Mouse (Mus musculus): ENCODE data around the gene Wdr61. TPM values are rescaled to one million over a fixed set of nuclear protein-coding genes. Genes with fewer than 3 reads are reported as not detected.
"Not testable (repeated sequence)": the region's sequence is repeated elsewhere in the genome, so short reads cannot be mapped to it uniquely, and the experiment has no call there.

Gene Wdr61
- polyA plus RNA-seq, 1 experiment from 2014 or later, result 148 TPM

GRCm38 (mm10) chr9:54691241-54691805 lies 43.0 kb downstream of the Wdr61 start:
- Histone ChIP-seq H3K9ac (ENCODE audit: low read depth, low read length) (peak overlapping the region; percentile 45), H3K4me2 (ENCODE audit: low read depth, low read length) (peak overlapping the region; percentile 69), H3K4me3 (ENCODE audit: low read length) (peak overlapping the region; percentile 38)
- H3K36me3 ChIP-seq (ENCODE audit: control insufficient read depth, insufficient read depth, low read length); H3K27me3 ChIP-seq (replicated peaks; ENCODE audit: control insufficient read depth, insufficient read depth, low read length); H3K27ac ChIP-seq (ENCODE audit: low read length); H3K4me1 ChIP-seq (ENCODE audit: control insufficient read depth, insufficient read depth, low read length); ATAC-seq; H3K9me3 ChIP-seq (ENCODE audit: control insufficient read depth, low read length): not testable (repeated sequence)
- 2% methylated on average over 29 of the region's 31 CpGs for WGBS

GRCm38 (mm10) chr9:54690697-54691096 lies 43.6 kb downstream of the Wdr61 start:
- H3K4me2 ChIP-seq (ENCODE audit: low read depth, low read length); H3K36me3 ChIP-seq (ENCODE audit: control insufficient read depth, insufficient read depth, low read length); H3K27me3 ChIP-seq (replicated peaks; ENCODE audit: control insufficient read depth, insufficient read depth, low read length); H3K4me3 ChIP-seq (ENCODE audit: low read length); ATAC-seq; H3K9me3 ChIP-seq (ENCODE audit: control insufficient read depth, low read length); H3K9ac ChIP-seq (ENCODE audit: low read depth, low read length); H3K4me1 ChIP-seq (ENCODE audit: control insufficient read depth, insufficient read depth, low read length); H3K27ac ChIP-seq (ENCODE audit: low read length): not testable (repeated sequence)
- 66% methylated on average over 2 of the region's 2 CpGs for WGBS

- 0 out of 2 replicates have a peak, but pooled peaks cover 3% of the 10 kb centered on the region for H3K4me1 ChIP-seq (ENCODE audit: control insufficient read depth, insufficient read depth, low read length)
These were observed 44.9 kb downstream of the Wdr61 start for GRCm38 (mm10) chr9:54689446-54689845.

GRCm38 (mm10) chr9:54687246-54688236 lies 46.8 kb downstream of the Wdr61 start:
- Histone ChIP-seq H3K4me3 (ENCODE audit: low read length) (no peak overlapping the region), H3K4me1 (ENCODE audit: control insufficient read depth, insufficient read depth, low read length) (0 out of 2 replicates have a peak, but pooled peaks cover 3% of the 10 kb centered on the region), H3K27ac (ENCODE audit: low read length) (no peak overlapping the region), H3K36me3 (ENCODE audit: control insufficient read depth, insufficient read depth, low read length) (no peaks in the 10 kb centered on the region), H3K9me3 (ENCODE audit: control insufficient read depth, low read length) (no peaks in the 10 kb centered on the region), H3K9ac (ENCODE audit: low read depth, low read length) (no peak overlapping the region), H3K27me3 (replicated peaks; ENCODE audit: control insufficient read depth, insufficient read depth, low read length) (no peaks in the 10 kb centered on the region), H3K4me2 (ENCODE audit: low read depth, low read length) (no peak overlapping the region)
- 64% methylated on average over 14 of the region's 14 CpGs for WGBS
- ATAC-seq, result no peak

More at GRCm38 (mm10) chr9:54689446-54689845, 44.9 kb downstream of the Wdr61 start:
- Histone ChIP-seq H3K4me3 (ENCODE audit: low read length) (no peak overlapping the region), H3K9me3 (ENCODE audit: control insufficient read depth, low read length) (no peaks in the 10 kb centered on the region), H3K36me3 (ENCODE audit: control insufficient read depth, insufficient read depth, low read length) (no peaks in the 10 kb centered on the region), H3K4me2 (ENCODE audit: low read depth, low read length) (no peak overlapping the region), H3K9ac (ENCODE audit: low read depth, low read length) (no peak overlapping the region), H3K27ac (ENCODE audit: low read length) (no peak overlapping the region), H3K27me3 (replicated peaks; ENCODE audit: control insufficient read depth, insufficient read depth, low read length) (no peaks in the 10 kb centered on the region)
- ATAC-seq, result no peak
- 73% methylated on average over 8 of the region's 8 CpGs for WGBS

- no peaks in the 10 kb centered on the region for H3K4me1 ChIP-seq (ENCODE audit: control insufficient read depth, insufficient read depth, low read length)
- ATAC-seq, result no peak
- H3K27ac ChIP-seq (ENCODE audit: low read length), result no peak overlapping the region
- H3K36me3 ChIP-seq (ENCODE audit: control insufficient read depth, insufficient read depth, low read length), result no peaks in the 10 kb centered on the region
- H3K4me2 ChIP-seq (ENCODE audit: low read depth, low read length), result no peak overlapping the region
- no peaks in the 10 kb centered on the region for H3K9me3 ChIP-seq (ENCODE audit: control insufficient read depth, low read length)
- H3K4me3 ChIP-seq (ENCODE audit: low read length), result no peak overlapping the region
- no peaks in the 10 kb centered on the region for H3K27me3 ChIP-seq (replicated peaks; ENCODE audit: control insufficient read depth, insufficient read depth, low read length)
- no peak overlapping the region for H3K9ac ChIP-seq (ENCODE audit: low read depth, low read length)
- WGBS, result 74% methylated on average over 7 of the region's 7 CpGs
These were observed 50.3 kb downstream of the Wdr61 start for GRCm38 (mm10) chr9:54683814-54684605.

GRCm38 (mm10) chr9:54682846-54683245 lies 51.5 kb downstream of the Wdr61 start:
- H3K9ac ChIP-seq (ENCODE audit: low read depth, low read length), result no peak overlapping the region
- H3K4me1 ChIP-seq (ENCODE audit: control insufficient read depth, insufficient read depth, low read length), result no peaks in the 10 kb centered on the region
- no peak overlapping the region for H3K4me2 ChIP-seq (ENCODE audit: low read depth, low read length)
- no peak for ATAC-seq
- no peaks in the 10 kb centered on the region for H3K9me3 ChIP-seq (ENCODE audit: control insufficient read depth, low read length)
- no peaks in the 10 kb centered on the region for H3K27me3 ChIP-seq (replicated peaks; ENCODE audit: control insufficient read depth, insufficient read depth, low read length)
- no peak overlapping the region for H3K27ac ChIP-seq (ENCODE audit: low read length)
- no peaks in the 10 kb centered on the region for H3K36me3 ChIP-seq (ENCODE audit: control insufficient read depth, insufficient read depth, low read length)
- H3K4me3 ChIP-seq (ENCODE audit: low read length), result no peak overlapping the region
- WGBS, result 67% methylated on average over 4 of the region's 4 CpGs

GRCm38 (mm10) chr9:54676531-54676986 lies 57.8 kb downstream of the Wdr61 start:
- peak overlapping the region; percentile 44 for H3K9ac ChIP-seq (ENCODE audit: low read depth, low read length)
- peak overlapping the region; percentile 44 for H3K4me3 ChIP-seq (ENCODE audit: low read length)
- no peaks in the 10 kb centered on the region for H3K9me3 ChIP-seq (ENCODE audit: control insufficient read depth, low read length)
- peak overlapping the region; percentile 67 for H3K4me2 ChIP-seq (ENCODE audit: low read depth, low read length)
- H3K27me3 ChIP-seq (replicated peaks; ENCODE audit: control insufficient read depth, insufficient read depth, low read length), result no peaks in the 10 kb centered on the region; the same call in 1 of the 2 replicates
- WGBS, result 2% methylated on average over 14 of the region's 14 CpGs
- H3K36me3 ChIP-seq (ENCODE audit: control insufficient read depth, insufficient read depth, low read length), result no peaks in the 10 kb centered on the region
- H3K27ac ChIP-seq (ENCODE audit: low read length), result no peak overlapping the region
- no peaks in the 10 kb centered on the region for H3K4me1 ChIP-seq (ENCODE audit: control insufficient read depth, insufficient read depth, low read length)
- peak; percentile 67 for ATAC-seq

- ATAC-seq, result no peak
- H3K4me1 ChIP-seq (ENCODE audit: control insufficient read depth, insufficient read depth, low read length), result no peaks in the 10 kb centered on the region
- WGBS, result 85% methylated on average over 13 of the region's 13 CpGs
- no peak overlapping the region for H3K4me3 ChIP-seq (ENCODE audit: low read length)
- H3K9me3 ChIP-seq (ENCODE audit: control insufficient read depth, low read length), result no peaks in the 10 kb centered on the region
- no peaks in the 10 kb centered on the region; the same call in 1 of the 2 replicates for H3K27me3 ChIP-seq (replicated peaks; ENCODE audit: control insufficient read depth, insufficient read depth, low read length)
- no peaks in the 10 kb centered on the region for H3K36me3 ChIP-seq (ENCODE audit: control insufficient read depth, insufficient read depth, low read length)
- no peak overlapping the region for H3K27ac ChIP-seq (ENCODE audit: low read length)
- H3K4me2 ChIP-seq (ENCODE audit: low read depth, low read length), result no peak overlapping the region
- H3K9ac ChIP-seq (ENCODE audit: low read depth, low read length), result no peak overlapping the region
These were observed 60.4 kb downstream of the Wdr61 start for GRCm38 (mm10) chr9:54673887-54674286.

- no peak overlapping the region for H3K9ac ChIP-seq (ENCODE audit: low read depth, low read length)
- H3K9me3 ChIP-seq (ENCODE audit: control insufficient read depth, low read length), result no peaks in the 10 kb centered on the region
- no peak overlapping the region for H3K4me3 ChIP-seq (ENCODE audit: low read length)
- no peak overlapping the region for H3K4me2 ChIP-seq (ENCODE audit: low read depth, low read length)
- H3K36me3 ChIP-seq (ENCODE audit: control insufficient read depth, insufficient read depth, low read length), result no peaks in the 10 kb centered on the region
- H3K27ac ChIP-seq (ENCODE audit: low read length), result no peak overlapping the region
- no peak for ATAC-seq
- no peaks in the 10 kb centered on the region for H3K4me1 ChIP-seq (ENCODE audit: control insufficient read depth, insufficient read depth, low read length)
- H3K27me3 ChIP-seq (replicated peaks; ENCODE audit: control insufficient read depth, insufficient read depth, low read length), result no peaks in the 10 kb centered on the region
- WGBS, result 81% methylated on average over 3 of the region's 3 CpGs
These were observed 62.4 kb downstream of the Wdr61 start for GRCm38 (mm10) chr9:54671962-54672361.

All from intestine, embryonic 16.5 days (tissue).